Mouse (Mus musculus) retina, postnatal 1 day (tissue): ENCODE results near the gene Gabra1.

Source experiments
- DNase-seq: peaks from one replicate; pipeline ENCODE4 v3.0.0-alpha.2; 2012

Gabra1 gene

GRCm38 (mm10) chr11:42182825-42183152 is at the start of gene Gabra1:
Gabra1 (minus strand) TSS chr11:42182930.
- peak; percentile 56 for DNase-seq

DNA sequence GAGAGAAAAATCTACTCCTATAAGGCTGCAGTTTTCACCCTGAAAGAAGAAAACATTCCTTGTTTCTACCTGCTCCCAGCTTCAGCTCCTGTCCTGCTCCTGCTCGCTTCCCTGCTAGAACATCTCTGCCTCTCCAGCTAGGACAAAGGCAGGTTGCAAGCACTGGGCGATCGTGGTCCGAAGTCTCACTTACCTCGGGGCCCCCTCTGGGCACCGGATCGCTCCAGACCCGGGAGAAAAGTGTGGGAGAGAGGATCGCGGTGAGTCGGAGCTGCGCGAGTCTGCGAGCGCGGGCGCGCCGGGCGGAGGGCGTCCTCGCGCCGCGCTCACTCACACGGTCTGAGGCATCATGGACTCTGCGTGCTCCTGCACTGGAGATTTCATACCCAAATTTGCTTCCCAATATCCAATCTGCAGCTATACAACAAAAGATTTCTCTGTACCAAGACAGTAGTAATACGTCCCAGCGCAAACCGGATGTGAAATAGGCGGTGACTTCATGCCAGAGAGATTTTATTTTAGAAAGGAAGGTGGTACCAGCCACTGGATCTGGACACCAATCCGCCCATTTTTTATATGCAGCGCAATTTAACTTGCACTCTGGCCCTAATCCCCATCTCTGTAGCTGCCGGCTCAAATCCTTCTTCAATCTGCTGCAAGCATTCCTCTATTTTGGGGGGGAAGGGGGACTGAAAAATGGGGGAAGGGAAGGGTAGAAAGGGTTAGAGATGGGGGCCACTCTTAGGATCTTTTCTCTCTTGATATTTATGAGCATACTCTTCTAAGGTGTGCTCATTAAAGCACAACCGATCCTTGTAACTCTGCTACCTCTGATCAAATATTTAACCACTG is 531 bp downstream of the Gabra1 start:
- DNase-seq, result peak; percentile 62

DNA sequence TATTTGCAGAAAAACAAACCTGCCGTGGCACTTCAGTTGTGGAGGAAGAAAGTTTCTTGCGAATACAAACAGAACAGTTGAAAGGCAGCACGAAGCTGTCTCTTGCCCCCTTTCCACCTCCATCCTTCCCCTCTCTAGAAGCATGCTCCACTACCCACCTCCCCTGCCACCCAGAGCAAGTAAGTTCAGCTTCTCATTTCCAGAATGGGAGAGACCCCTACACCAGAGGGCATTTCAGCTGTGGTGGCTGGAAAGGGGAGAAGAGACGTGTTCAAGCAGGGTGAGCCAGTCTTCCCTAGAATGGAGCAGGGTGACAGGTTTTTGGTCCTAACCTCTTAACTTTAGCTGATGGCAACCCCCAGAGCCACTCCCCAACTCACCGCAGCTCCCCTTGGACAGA is 1.3 kb downstream of the Gabra1 start:
- peak; percentile 21 for DNase-seq

DNA sequence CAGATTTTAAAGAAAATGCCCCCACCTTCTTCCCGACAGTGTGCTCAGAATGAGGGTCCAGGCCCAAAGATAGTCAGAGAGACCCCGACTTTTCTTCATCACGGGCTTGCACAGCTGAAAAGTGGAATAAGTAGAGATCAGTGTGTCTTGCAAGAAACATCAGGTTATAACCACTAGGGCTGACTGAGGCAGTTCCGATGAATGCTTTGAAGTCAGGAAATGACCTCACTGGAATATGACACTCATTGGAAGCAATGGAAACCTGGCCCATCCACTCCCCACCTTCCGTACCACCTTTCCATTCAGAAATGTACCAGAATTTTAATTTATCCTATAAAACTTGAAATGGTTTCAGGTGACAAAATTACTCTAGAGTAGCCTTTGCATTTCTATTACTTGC is 3.2 kb downstream of the Gabra1 start:
- no peak for DNase-seq

- no peak for DNase-seq
Measured at GRCm38 (mm10) chr11:42178296-42178695, 4.4 kb downstream of the Gabra1 start.

DNA sequence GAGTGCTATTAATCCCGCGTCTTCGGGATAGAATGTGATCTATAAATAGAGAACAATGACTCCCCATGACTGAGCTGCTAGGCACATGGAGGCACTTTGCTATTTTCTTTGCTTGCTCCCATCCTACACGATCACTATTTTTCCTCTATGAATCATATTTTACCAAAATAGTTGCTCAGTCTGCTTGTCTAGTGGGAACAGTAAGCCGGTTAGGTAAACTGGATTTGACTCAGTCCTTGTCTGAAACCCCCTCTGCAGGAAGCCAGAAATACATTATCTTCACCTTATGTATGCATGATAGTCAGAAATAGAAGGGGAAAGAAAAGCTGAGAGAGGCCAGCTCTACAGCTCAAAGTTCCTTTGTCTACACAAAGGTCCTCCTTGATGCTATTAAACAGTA is 31.3 kb downstream of the Gabra1 start:
- DNase-seq, result no peak

GRCm38 (mm10) chr11:42116931-42117330 is 65.8 kb downstream of the Gabra1 start:
- DNase-seq, result no peak

- no peak for DNase-seq
Measured at GRCm38 (mm10) chr11:42110051-42110450, 72.7 kb downstream of the Gabra1 start.

GRCm38 (mm10) chr11:42109627-42110026 is 73.1 kb downstream of the Gabra1 start:
- no peak for DNase-seq

DNA sequence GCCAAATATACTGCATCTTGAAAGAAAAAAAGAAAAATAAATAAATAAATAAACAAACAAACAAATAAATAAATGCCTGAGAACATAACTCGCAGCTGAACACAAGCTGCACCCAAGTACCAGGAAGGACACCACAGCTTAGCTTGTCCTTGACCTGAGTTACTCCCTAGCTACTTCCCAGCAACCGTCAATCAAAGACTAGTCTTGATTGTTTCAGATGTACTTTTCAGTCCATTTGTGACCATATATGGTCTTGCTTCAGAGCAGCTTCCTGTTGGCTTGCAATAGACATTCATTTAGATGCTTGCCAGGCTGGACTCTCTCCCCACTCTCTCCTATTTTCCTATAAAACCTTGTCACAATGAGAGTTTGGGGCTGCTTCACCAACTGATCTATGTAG is 87.2 kb downstream of the Gabra1 start:
- no peak for DNase-seq
